Mouse (Mus musculus): ENCODE results near the gene Uchl3.

- TF ChIP-seq CTCF (IDR thresholded peaks at IDR 0.05; ENCODE audit: low read depth, low read length), result no peak
- no peak for TF ChIP-seq EP300 (IDR thresholded peaks at IDR 0.05; ENCODE audit: insufficient read depth, low read depth, low read length)
- TF ChIP-seq POLR2A (IDR thresholded peaks at IDR 0.05; ENCODE audit: insufficient read depth, low read length), result no peak
Measured at GRCm38 (mm10) chr14:101714414-101714813, 60.6 kb downstream of the Uchl3 start.

All from ES-Bruce4 (cell line).